Mouse (Mus musculus): ENCODE results near the gene Uspl1.

Uspl1 gene

DNA sequence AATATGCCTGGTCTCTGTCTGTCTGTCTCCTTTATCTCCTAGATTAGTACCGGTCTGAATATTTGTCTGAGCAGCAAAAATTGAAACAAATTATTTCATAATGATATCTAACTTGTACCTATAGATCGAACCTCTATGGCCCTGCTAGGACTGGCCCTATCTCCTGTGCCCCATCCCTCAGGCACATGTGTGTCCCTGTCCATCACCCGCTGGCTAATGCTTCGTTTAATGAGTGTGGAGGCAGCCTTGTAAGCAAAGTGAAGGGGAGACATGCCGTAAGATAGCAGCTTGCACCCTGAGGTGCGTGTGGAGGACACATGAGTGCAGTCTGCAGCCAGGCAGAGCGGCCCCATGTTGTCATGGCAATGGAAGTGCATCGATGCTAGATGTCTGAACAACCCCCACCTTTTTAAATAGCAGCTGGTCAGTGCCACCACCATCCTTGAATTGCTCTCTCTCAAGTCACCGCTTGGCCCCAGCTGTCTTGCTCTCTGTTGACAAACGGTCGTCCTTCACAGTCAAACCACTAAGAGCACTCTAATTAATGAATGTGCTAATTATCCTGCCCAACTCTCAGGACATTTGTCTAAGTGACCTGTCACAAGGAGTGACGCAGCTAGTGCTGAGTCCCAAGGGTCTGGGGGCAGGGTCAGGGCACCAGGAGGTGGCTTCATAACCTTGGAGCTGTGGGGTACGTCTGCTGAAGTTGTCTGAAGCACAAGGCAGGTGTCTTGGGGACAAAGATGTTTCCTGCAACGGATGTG, 73.5 kb downstream of the Uspl1 start:
- no peak for DNase-seq (ENCODE audit: low spot score)

GRCm38 (mm10) chr5:149259093-149259492, 74.9 kb downstream of the Uspl1 start:
- no peak for DNase-seq (ENCODE audit: low spot score)

DNA sequence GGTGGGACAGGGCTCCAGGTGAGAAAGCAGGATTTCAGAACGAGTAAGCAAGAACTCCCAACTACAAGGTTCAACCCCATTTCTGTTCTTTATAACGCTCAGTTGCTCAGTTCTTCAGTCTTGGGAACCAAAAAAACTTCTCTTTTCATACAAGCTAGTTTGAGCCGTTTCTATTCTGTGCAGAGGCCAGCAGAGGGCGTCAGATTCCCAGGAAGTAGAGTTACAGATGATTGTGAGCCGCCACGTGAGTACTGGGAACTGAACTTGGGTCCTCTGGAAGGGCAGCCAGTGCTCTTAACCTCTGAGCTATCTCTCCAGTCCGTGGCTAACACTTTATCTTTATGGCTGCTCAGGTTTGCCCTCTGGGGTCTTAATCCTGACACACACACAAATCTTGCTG, 77.3 kb downstream of the Uspl1 start:
- no peak for DNase-seq (ENCODE audit: low spot score)

DNA sequence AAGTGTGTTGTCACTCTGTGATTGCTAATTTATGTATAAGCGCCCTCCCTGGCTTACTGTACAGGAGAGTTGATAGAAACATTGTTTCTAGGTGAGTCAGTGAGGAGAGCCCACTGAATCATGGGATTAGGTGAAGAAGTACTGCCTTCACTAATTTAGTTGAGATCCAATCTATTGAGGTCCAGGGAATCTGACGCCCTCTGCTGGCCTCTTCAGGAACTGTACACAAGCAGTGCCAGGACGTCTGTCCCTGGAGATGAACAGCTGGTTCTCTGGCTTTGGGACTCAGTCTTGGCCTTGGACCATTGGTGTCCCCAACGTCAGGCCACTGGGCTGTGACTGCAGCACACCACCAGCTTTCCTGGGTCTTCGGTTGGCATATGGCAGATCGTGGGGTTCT, 77.7 kb downstream of the Uspl1 start:
- DNase-seq (ENCODE audit: low spot score): no peak

DNA sequence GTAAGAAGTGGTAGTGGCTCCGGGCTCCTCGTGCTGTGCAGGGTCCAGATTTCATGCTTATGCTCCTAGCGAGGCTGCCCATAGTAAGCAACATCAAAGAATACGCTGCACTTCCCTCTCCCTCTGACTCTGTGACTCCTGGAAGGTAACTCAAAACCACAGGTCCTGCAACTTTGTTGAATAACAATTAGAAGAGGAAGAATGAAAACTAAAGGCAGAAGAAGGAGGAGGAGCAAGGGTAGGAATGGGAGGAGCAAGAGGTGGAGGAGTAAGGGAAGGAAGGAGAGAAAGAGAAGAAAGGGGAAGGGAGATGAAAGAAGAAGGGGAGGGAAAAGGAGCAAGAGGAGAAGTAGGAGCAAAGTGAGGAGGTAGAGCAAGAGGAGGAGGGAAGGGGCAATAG, 80.3 kb downstream of the Uspl1 start, which contains the start of gene Alox5ap:
TSS of gene Alox5ap (plus strand) at position 363 of the 400 bp plus-strand sequence.
- DNase-seq (ENCODE audit: low spot score): no peak

DNA sequence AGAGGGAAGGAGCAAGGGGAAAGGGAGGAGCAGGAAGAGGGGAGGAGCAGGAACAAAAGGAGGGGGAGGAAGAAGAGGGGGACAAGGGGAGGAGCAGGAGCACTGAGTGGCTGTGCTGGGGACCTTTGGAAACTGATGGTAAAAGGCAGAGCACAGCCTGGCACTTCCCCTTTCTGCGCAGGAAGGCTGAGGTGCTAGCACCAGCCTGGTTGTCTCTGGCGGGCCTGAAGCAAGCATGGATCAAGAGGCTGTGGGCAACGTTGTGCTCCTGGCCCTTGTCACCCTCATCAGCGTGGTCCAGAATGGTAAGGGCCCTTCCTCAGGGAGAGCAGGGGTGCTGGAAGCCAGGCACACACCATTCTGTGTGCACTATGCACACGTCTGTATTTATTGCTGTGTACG, 80.7 kb downstream of the Uspl1 start:
- DNase-seq (ENCODE audit: low spot score): no peak

All from urinary bladder, postnatal 10 days (tissue).